Mouse (Mus musculus) lung, embryonic 14.5 days (tissue): Measurements from ENCODE around the gene Cenpb. TPM values are rescaled to one million over a fixed set of nuclear protein-coding genes. Genes with fewer than 3 reads are reported as not detected.

Experiments used
- ATAC-seq: fragments of 200-750 bp; cut with Nextera tagmentation; 2 replicates; pipeline ENCODE4 v1.8.0; 2017; ENCODE audit warnings: mild to moderate bottlenecking, moderate TSS enrichment, moderate library complexity; ENCODE audit not compliant: insufficient read depth
- DNase-seq: peaks from one replicate; pipeline ENCODE4 v3.0.0-alpha.2; 2015
- H3K27ac ChIP-seq: fragments of 300-500 bp; sonication (generic); 2 replicates; pipeline ENCODE4 v1.5.1; 2014; ENCODE audit warnings: low read depth, mild to moderate bottlenecking, moderate library complexity
- H3K27me3 ChIP-seq: fragments of 300-500 bp; sonication (generic); 2 replicates; pipeline ENCODE4 v1.6.1; 2014; ENCODE audit warnings: low read length, control low read depth; ENCODE audit not compliant: insufficient read depth
- H3K36me3 ChIP-seq: fragments of 300-500 bp; sonication (generic); 2 replicates; pipeline ENCODE4 v1.6.1; 2014; ENCODE audit warnings: control low read depth; ENCODE audit not compliant: insufficient read depth
- H3K4me1 ChIP-seq: fragments of 300-500 bp; sonication (generic); 2 replicates; pipeline ENCODE4 v1.6.1; 2014; ENCODE audit warnings: antibody characterized with exemption, control low read depth; ENCODE audit not compliant: insufficient read depth
- H3K4me2 ChIP-seq: fragments of 300-500 bp; sonication (generic); 2 replicates; pipeline ENCODE4 v1.6.1; 2014; ENCODE audit warnings: mild to moderate bottlenecking
- H3K4me3 ChIP-seq: fragments of 300-500 bp; sonication (generic); 2 replicates; pipeline ENCODE4 v1.5.1; 2014; ENCODE audit warnings: low read depth, low read length
- H3K9ac ChIP-seq: fragments of 300-500 bp; sonication (generic); 2 replicates; pipeline ENCODE4 v1.6.1; 2014
- H3K9me3 ChIP-seq: fragments of 300-500 bp; sonication (generic); 2 replicates; pipeline ENCODE4 v1.6.1; 2016; ENCODE audit warnings: low read depth, low read length, control low read depth
- CTCF ChIP-seq: IDR thresholded peaks from 2 replicates; pipeline ENCODE4 v1.5.1; 2016; ENCODE audit warnings: antibody characterized with exemption, low read depth
- WGBS: fragments of 180-500 bp; shearing (Covaris S2); extraction: QIAGEN DNeasy Blood & Tissue Kit; methylation state at CpG from one replicate; pipeline ENCODE4 v1.1.7; 2014; 5-methylcytosine and 5-hydroxymethylcytosine counted together
- polyA plus RNA-seq: library from polyadenylated mRNA; unstranded; fragments of >200 nt; fragmentation: Nextera tagmentation; extraction: Ambion mirVana; gene quantifications from 2 replicates; pipeline ENCODE4 v1.2.1, GENCODE M21; 2014

The Cenpb gene
- polyA plus RNA-seq, 1 experiment from 2014 or later = 9.3 TPM

DNA sequence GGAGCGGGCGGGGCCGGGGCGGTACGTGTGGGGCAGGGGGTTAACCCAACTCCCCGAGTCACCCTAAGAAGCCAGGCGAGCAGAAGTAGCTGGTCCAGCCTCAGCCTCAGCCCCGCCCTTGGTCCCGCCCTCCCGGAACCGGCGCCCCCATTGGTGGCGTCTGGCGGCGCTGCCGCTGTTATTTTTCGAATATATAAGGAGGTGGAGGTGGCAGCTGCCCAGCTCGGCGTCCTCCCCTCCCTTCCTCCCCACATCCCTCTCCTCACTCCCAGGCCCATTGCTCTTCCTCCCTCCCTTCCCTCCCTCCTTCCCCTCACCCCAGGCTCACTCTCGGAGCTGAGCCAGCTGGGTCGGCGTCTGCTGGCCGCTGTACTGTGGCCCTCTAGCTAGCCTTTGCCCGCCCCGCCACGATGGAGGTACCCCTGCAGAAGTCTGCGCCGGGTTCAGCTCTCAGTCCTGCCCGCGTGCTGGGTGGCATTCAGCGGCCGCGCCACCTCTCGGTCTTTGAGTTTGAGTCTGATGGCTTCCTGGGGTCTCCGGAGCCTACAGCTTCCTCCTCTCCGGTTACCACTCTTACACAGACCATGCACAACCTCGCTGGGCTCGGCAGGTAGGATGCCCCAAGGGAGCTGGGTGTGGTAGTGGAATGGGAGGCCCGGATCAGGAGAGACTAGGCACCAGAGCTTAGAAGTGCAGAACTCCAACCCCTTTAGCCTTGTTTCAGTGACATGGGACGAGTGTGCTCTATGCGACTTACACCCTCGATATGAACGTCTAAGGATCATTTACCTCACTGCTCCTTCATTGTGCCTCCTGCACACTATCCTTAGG lies 7.1 kb upstream of the Cenpb start, which contains the start of the genes Cdc25b and Spef1:
TSS of gene Cdc25b (plus strand) at position 179 of the 831 bp plus-strand sequence.
TSS of gene Spef1 (minus strand) at position 512 of the 831 bp plus-strand sequence.
- Histone ChIP-seq H3K9me3 (no peaks in the 10 kb centered on the region), H3K4me1 (peaks cover 8% of the 10 kb centered on the region; the same call in 1 of the 2 replicates), H3K4me2 (peak within 1 kb of the TSS; percentile 88), H3K27me3 (no peaks in the 10 kb centered on the region), H3K4me3 (peak within 1 kb of the TSS; percentile 71), H3K27ac (peak within 1 kb of the TSS; percentile 76), H3K9ac (peak within 1 kb of the TSS; percentile 80), H3K36me3 (peaks cover 18% of the 10 kb centered on the region)
- TF ChIP-seq CTCF = no peak
- WGBS = under 1% methylated on average over 43 of the region's 43 CpGs
- DNase-seq = peak; percentile 93
- peak; percentile 92 for ATAC-seq

DNA sequence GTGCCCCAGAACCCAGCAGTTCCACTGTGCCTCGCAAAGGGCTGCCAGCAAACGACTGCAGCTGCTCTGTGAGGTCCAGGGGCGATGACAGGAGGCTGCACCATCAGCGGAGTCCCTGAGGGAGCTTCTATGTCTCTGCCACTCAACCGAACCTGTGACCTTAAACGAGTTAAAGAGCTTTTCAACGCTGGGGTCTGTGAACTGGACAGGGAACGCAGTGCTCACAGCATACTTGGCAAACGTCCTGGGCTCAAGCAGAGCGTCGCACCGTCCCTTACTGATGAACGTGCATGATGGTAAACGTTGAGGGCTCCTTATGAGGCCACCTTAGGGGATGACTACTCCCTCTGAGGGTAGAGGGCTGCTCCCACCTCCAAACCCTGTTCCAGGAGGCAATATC lies 6.5 kb upstream of the Cenpb start:
- peak overlapping the region; percentile 71 for H3K4me3 ChIP-seq
- DNase-seq (no peak), ATAC-seq (peak; percentile 17; the same call in 1 of the 2 replicates)
- H3K4me2 ChIP-seq = peak overlapping the region; percentile 88
- WGBS = 2% methylated on average over 14 of the region's 14 CpGs
- no peaks in the 10 kb centered on the region for H3K9me3 ChIP-seq
- no peak for TF ChIP-seq CTCF
- H3K27me3 ChIP-seq = no peaks in the 10 kb centered on the region
- peaks cover 8% of the 10 kb centered on the region; the same call in 1 of the 2 replicates for H3K4me1 ChIP-seq
- peak overlapping the region; percentile 76 for H3K27ac ChIP-seq
- H3K9ac ChIP-seq = peak overlapping the region; percentile 80
- H3K36me3 ChIP-seq = peaks cover 11% of the 10 kb centered on the region

DNA sequence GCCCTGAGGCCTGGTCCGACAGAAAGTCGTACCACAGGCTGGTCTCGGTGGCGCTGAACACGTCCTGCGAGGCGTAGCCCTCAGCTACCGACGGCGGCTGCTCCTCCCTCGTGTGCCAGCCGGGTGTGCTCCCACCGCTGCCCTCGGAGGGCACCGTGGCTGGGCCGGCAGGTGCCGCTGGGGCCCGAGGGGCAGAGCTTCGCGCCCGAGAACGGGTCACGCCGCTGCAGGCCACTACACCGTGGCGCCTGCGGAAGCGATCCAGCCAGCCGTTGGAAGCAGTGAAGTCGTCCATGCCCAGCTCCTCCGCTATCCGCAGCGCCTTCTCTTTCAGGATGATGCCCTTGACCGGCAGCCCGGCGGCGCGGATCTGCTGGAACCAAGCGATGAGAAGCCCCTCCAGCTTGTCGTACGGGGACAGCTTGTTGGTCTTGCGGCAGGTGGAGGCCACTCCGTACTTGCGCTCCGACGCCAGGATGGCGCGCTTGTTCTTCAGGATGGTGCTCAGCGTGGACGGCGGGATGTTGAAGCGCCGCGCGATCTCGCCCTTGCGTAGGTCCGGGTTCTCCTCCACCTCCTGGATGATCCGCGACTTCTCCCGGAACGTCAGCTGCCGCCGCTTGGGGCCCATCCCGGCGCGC lies 501 bp downstream of the Cenpb start:
- H3K9me3 ChIP-seq = no peaks in the 10 kb centered on the region
- peak overlapping the region; percentile 76 for H3K4me3 ChIP-seq
- H3K27me3 ChIP-seq = no peaks in the 10 kb centered on the region
- ATAC-seq = peak; percentile 52
- H3K4me2 ChIP-seq = peak overlapping the region; percentile 97
- TF ChIP-seq CTCF = no peak
- H3K36me3 ChIP-seq = peaks cover 14% of the 10 kb centered on the region; the same call in 1 of the 2 replicates
- WGBS = under 1% methylated on average over 67 of the region's 67 CpGs
- peak overlapping the region; percentile 90 for H3K27ac ChIP-seq
- DNase-seq = peak; percentile 77
- H3K4me1 ChIP-seq = peaks cover 21% of the 10 kb centered on the region
- H3K9ac ChIP-seq = peak overlapping the region; percentile 94

DNA sequence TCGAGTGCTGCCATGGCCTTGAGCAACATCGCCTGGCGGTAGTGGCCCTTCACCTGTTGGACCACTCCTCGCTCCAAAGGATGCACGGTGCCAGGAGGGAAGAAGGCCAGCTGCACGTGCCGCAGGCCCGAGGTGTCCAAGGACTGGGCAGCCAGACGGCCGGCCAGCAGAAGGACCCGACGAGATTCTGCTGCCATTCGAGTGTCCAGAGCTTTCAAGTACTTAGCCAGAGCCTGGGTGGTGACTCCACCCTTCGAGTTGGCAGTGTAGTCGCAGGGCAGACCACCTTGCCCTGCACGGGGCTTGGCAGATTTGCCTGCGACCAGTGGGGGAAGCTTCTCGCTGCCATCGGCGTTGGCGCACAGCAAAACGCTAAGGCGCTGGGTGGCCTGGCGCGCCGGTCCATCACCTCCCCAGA lies 1.0 kb downstream of the Cenpb start:
- peak overlapping the region; percentile 94 for H3K9ac ChIP-seq
- no peaks in the 10 kb centered on the region for H3K9me3 ChIP-seq
- DNase-seq = peak; percentile 11
- no peak for ATAC-seq
- 24% methylated on average over 26 of the region's 26 CpGs for WGBS
- H3K36me3 ChIP-seq = peaks cover 14% of the 10 kb centered on the region; the same call in 1 of the 2 replicates
- H3K27ac ChIP-seq = peak overlapping the region; percentile 90; the same call in 1 of the 2 replicates
- peak overlapping the region; percentile 76 for H3K4me3 ChIP-seq
- H3K4me1 ChIP-seq = peaks cover 21% of the 10 kb centered on the region
- H3K27me3 ChIP-seq = no peaks in the 10 kb centered on the region
- peak overlapping the region; percentile 97 for H3K4me2 ChIP-seq
- TF ChIP-seq CTCF = no peak

DNA sequence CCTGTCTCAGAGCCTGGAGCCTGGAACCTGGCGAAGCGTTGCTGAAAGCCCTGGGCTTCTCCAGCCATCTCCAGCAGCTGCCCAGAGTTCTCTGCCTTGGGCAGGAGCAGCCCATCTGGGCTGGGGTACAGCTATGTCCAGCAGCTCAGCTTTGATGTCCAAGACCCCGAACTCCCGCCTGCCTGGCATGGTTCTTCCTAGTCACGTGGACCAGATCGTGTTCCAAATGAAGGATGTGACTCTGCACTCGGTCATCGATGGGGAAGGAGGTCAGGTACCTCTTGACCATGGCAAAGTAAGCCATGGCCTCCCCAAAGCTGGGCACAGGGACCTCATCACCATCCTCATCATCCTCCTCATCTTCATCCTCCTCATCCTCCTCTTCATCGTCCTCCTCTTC lies 1.9 kb downstream of the Cenpb start:
- Histone ChIP-seq H3K27ac (no peak overlapping the region; the same call in 1 of the 2 replicates), H3K4me3 (peak overlapping the region; percentile 76), H3K4me1 (peaks cover 21% of the 10 kb centered on the region), H3K4me2 (peak overlapping the region; percentile 97), H3K27me3 (peaks cover 3% of the 10 kb centered on the region), H3K9me3 (no peaks in the 10 kb centered on the region), H3K9ac (peak overlapping the region; percentile 94; the same call in 1 of the 2 replicates), H3K36me3 (peaks cover 14% of the 10 kb centered on the region; the same call in 1 of the 2 replicates)
- WGBS = 80% methylated on average over 9 of the region's 9 CpGs
- ATAC-seq = no peak
- DNase-seq = no peak
- TF ChIP-seq CTCF = no peak

DNA sequence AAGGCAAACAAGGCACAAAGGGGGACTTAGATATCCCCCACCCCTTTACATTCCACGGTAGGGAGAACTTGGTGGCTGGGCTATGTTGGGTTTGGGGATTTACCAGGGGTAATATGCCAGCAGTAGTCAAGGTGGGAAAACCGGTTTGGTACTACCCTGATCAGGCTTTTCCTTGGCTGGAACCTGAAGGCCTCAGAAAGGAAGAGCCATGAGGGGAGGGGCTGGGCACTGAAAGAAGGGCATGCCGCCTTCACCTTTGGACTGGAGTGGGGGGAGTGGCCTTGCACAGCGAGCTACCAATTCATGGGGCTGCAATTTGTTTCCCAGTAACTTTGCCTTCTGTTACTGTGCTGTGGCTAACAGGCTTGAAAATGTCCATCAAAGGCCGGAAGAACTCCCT lies 3.4 kb downstream of the Cenpb start:
- DNase-seq = peak; percentile 72
- Histone ChIP-seq H3K4me2 (peak overlapping the region; percentile 97), H3K9ac (no peak overlapping the region), H3K27ac (peak overlapping the region; percentile 67), H3K36me3 (peaks cover 14% of the 10 kb centered on the region; the same call in 1 of the 2 replicates), H3K4me3 (0 out of 2 replicates have a peak overlapping the region, but pooled peaks have one; percentile 0), H3K27me3 (peaks cover 17% of the 10 kb centered on the region), H3K4me1 (peaks cover 21% of the 10 kb centered on the region), H3K9me3 (no peaks in the 10 kb centered on the region)
- WGBS = 59% methylated on average over 5 of the region's 5 CpGs
- peak; percentile 13; the same call in 1 of the 2 replicates for ATAC-seq
- TF ChIP-seq CTCF = no peak

DNA sequence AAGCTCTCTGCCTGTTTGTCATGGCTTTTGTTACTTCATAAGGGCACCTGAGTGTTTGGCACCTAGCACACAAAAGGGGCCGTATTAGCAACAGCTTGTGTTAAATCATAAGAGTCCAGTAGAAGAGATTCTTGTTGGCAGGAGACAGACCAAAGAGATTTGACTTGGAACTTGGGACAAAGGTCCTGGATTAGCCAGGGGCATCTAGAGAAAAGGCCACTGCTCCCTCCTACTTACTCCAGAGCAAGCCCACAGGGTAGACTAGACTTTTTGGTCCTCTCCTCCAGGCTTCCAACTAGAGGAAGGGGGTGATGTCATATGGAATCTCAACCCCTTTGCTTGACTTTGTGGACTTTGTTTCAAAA lies 3.9 kb downstream of the Cenpb start:
- no peak for TF ChIP-seq CTCF
- ATAC-seq (no peak), DNase-seq (no peak)
- Histone ChIP-seq H3K4me2 (peak overlapping the region; percentile 97), H3K9me3 (no peaks in the 10 kb centered on the region), H3K4me3 (no peak overlapping the region), H3K36me3 (peaks cover 14% of the 10 kb centered on the region; the same call in 1 of the 2 replicates), H3K4me1 (peaks cover 21% of the 10 kb centered on the region), H3K27me3 (peaks cover 23% of the 10 kb centered on the region), H3K9ac (no peak overlapping the region), H3K27ac (peak overlapping the region; percentile 67)
- WGBS = 91% methylated on average over 1 of the region's 1 CpGs
